Mouse (Mus musculus) cerebellum, adult 2 months (tissue): ENCODE results near the gene Spsb3. TPM values are rescaled to one million over a fixed set of nuclear protein-coding genes. Genes with fewer than 3 reads are reported as not detected.
A peak's percentile ranks its signal among the peaks of the same experiment; 100 is the strongest.

Experiments used
- DNase-seq, 2 experiments: peaks; one replicate each; pipeline ENCODE4 v3.0.0; 2021
- H3K27ac ChIP-seq: fragments of 200-500 bp; 2 replicates; pipeline ENCODE4 v1.5.1; 2012; ENCODE audit warnings: low read length, control low read depth, inconsistent platforms; ENCODE audit not compliant: insufficient read depth
- H3K27me3 ChIP-seq: fragments of 200-500 bp; 2 replicates; pipeline ENCODE4 v1.6.1; 2012; ENCODE audit warnings: inconsistent platforms, mild to moderate bottlenecking, low read length, moderate library complexity; ENCODE audit not compliant: control insufficient read depth, insufficient read depth
- H3K4me1 ChIP-seq: fragments of 200-500 bp; 2 replicates; pipeline ENCODE4 v1.6.1; 2011; ENCODE audit warnings: low read length; ENCODE audit not compliant: control insufficient read depth, insufficient read depth
- H3K4me3 ChIP-seq: fragments of 200-500 bp; replicated peaks from 2 replicates; pipeline ENCODE3; 2011; ENCODE audit warnings: mild to moderate bottlenecking, low read depth, low read length, control low read depth; ENCODE audit not compliant: insufficient read depth
- CTCF ChIP-seq: fragments of 200-500 bp; IDR thresholded peaks from 2 replicates; pipeline ENCODE4 v1.5.1; 2011; ENCODE audit warnings: low read depth, mild to moderate bottlenecking, control low read depth, low read length, moderate library complexity, borderline replicate concordance; ENCODE audit not compliant: insufficient read depth
- POLR2A ChIP-seq: fragments of 200-500 bp; IDR thresholded peaks from 2 replicates; pipeline ENCODE4 v1.6.1; 2011; ENCODE audit warnings: low read length, control low read depth, borderline replicate concordance; ENCODE audit not compliant: insufficient read depth
- WGBS: fragments of 180-500 bp; shearing (Covaris S2); methylation state at CpG from one replicate; pipeline ENCODE4 v1.1.7; 2018; 5-methylcytosine and 5-hydroxymethylcytosine counted together
- polyA plus RNA-seq: library from polyadenylated mRNA; depleted of rRNA; stranded (reverse); fragments of >200 nt; gene quantifications from 2 replicates; pipeline ENCODE4 v1.2.3, GENCODE M21; 2012; rRNA removed

Gene Spsb3
- polyA plus RNA-seq, 1 experiment, result 124 TPM

- no peak overlapping the region for H3K4me3 ChIP-seq
- no peak for TF ChIP-seq POLR2A
- no peak for TF ChIP-seq CTCF
- no peak for DNase-seq
- 22% methylated on average over 4 of the region's 4 CpGs for WGBS
- H3K27me3 ChIP-seq, result no peaks in the 10 kb centered on the region
- H3K27ac ChIP-seq, result no peak overlapping the region
- H3K4me1 ChIP-seq, result peaks cover 11% of the 10 kb centered on the region; the same call in 1 of the 2 replicates
These were observed 46.7 kb downstream of the Spsb3 start for GRCm38 (mm10) chr17:24933163-24933562.

GRCm38 (mm10) chr17:24934926-24935325 lies 48.5 kb downstream of the Spsb3 start:
- WGBS, result 50% methylated on average over 4 of the region's 4 CpGs
- H3K27ac ChIP-seq, result no peak overlapping the region
- peak overlapping the region; percentile 54 for H3K4me3 ChIP-seq
- no peaks in the 10 kb centered on the region for H3K27me3 ChIP-seq
- DNase-seq, result no peak
- TF ChIP-seq CTCF (no peak), POLR2A (no peak)
- H3K4me1 ChIP-seq, result peaks cover 11% of the 10 kb centered on the region; the same call in 1 of the 2 replicates

- H3K4me1 ChIP-seq, result peaks cover 11% of the 10 kb centered on the region; the same call in 1 of the 2 replicates
- TF ChIP-seq POLR2A, result no peak
- TF ChIP-seq CTCF, result no peak
- no peaks in the 10 kb centered on the region for H3K27me3 ChIP-seq
- DNase-seq, result no peak
- peak overlapping the region; percentile 15; the same call in 1 of the 2 replicates for H3K27ac ChIP-seq
- H3K4me3 ChIP-seq, result peak overlapping the region; percentile 54
These were observed 49.2 kb downstream of the Spsb3 start for GRCm38 (mm10) chr17:24935666-24936065.

- under 1% methylated on average over 78 of the region's 78 CpGs for WGBS
- H3K4me3 ChIP-seq, result peak within 1 kb of the TSS; percentile 93
- TF ChIP-seq POLR2A, result peak; percentile 97; the same call in 1 of the 2 replicates
- TF ChIP-seq CTCF, result peak; percentile 7; the same call in 1 of the 2 replicates
These were observed 50.1 kb downstream of the Spsb3 start, which contains the start of gene Mapk8ip3 for GRCm38 (mm10) chr17:24936259-24937237. TSS of gene Mapk8ip3 (minus strand) at chr17:24936977.

GRCm38 (mm10) chr17:24937266-24937665 lies 50.8 kb downstream of the Spsb3 start:
- TF ChIP-seq POLR2A (no peak), CTCF (0 out of 2 replicates have a peak, but pooled peaks have one; percentile 2)
- Histone ChIP-seq H3K27me3 (no peaks in the 10 kb centered on the region), H3K4me3 (peak overlapping the region; percentile 93), H3K4me1 (peaks cover 9% of the 10 kb centered on the region; the same call in 1 of the 2 replicates), H3K27ac (peak overlapping the region; percentile 97)
- WGBS, result 39% methylated on average over 6 of the region's 6 CpGs
- no peak for DNase-seq

More at GRCm38 (mm10) chr17:24936259-24937237, 50.1 kb downstream of the Spsb3 start, which contains the start of gene Mapk8ip3:
- Histone ChIP-seq H3K4me1 (peaks cover 11% of the 10 kb centered on the region; the same call in 1 of the 2 replicates), H3K27ac (peak within 1 kb of the TSS; percentile 97), H3K27me3 (no peaks in the 10 kb centered on the region)
- DNase-seq, result peak; percentile 96

Other genes starting within 250 kb of the Spsb3 start
- gene Slc9a3r2, start 236.3 kb upstream of the Spsb3 start, polyA plus RNA-seq, result 140 and 146 TPM in 2 replicates
- gene Npw, start 228.2 kb upstream of the Spsb3 start, polyA plus RNA-seq, result not detected in 2 replicates
- gene Zfp598, start 217.0 kb upstream of the Spsb3 start, polyA plus RNA-seq, result 92.6 and 98.6 TPM in 2 replicates
- 130 and 132 TPM in 2 replicates for gene Syngr3, start 196.7 kb upstream of the Spsb3 start, polyA plus RNA-seq
- gene Gfer, start 190.5 kb upstream of the Spsb3 start, polyA plus RNA-seq, result 26.7 and 30.9 TPM in 2 replicates
- 7.3 and 7.4 TPM in 2 replicates for gene Noxo1, start 190.4 kb upstream of the Spsb3 start, polyA plus RNA-seq
- 60.6 and 62.4 TPM in 2 replicates for gene Tbl3, start 179.0 kb upstream of the Spsb3 start, polyA plus RNA-seq
- 0.18 and 0.57 TPM in 2 replicates for gene Rnf151, start 168.6 kb upstream of the Spsb3 start, polyA plus RNA-seq
- 577 and 621 TPM in 2 replicates for gene Rps2, start 168.5 kb upstream of the Spsb3 start, polyA plus RNA-seq
- gene Ndufb10, start 162.2 kb upstream of the Spsb3 start, polyA plus RNA-seq, result 548 and 613 TPM in 2 replicates
- 0.67 and 0.70 TPM in 2 replicates for gene Rpl3l, start 158.8 kb upstream of the Spsb3 start, polyA plus RNA-seq
- 63.3 and 66.8 TPM in 2 replicates for gene Msrb1, start 150.0 kb upstream of the Spsb3 start, polyA plus RNA-seq
- gene Hs3st6, start 133.7 kb upstream of the Spsb3 start, polyA plus RNA-seq, result 0.80 and 1.0 TPM in 2 replicates
- gene Meiob, start 82.4 kb upstream of the Spsb3 start, polyA plus RNA-seq, result not detected in 2 replicates
- 195 and 209 TPM in 2 replicates for gene Hagh, start 46.5 kb upstream of the Spsb3 start, polyA plus RNA-seq
- 31.1 and 33.4 TPM in 2 replicates for gene Fahd1, start 36.3 kb upstream of the Spsb3 start, polyA plus RNA-seq
- 0.11 and 0.27 TPM in 2 replicates for gene Igfals, start 20.6 kb upstream of the Spsb3 start, polyA plus RNA-seq
- 36.4 and 39.0 TPM in 2 replicates for gene Nubp2, start 294 bp upstream of the Spsb3 start, polyA plus RNA-seq
- 57.3 and 62.7 TPM in 2 replicates for gene Eme2, start 8.4 kb downstream of the Spsb3 start, polyA plus RNA-seq
- 147 and 149 TPM in 2 replicates for gene Mrps34, start 8.5 kb downstream of the Spsb3 start, polyA plus RNA-seq
- 99.0 and 109 TPM in 2 replicates for gene Nme3, start 9.9 kb downstream of the Spsb3 start, polyA plus RNA-seq
- gene Mapk8ip3, start 50.3 kb downstream of the Spsb3 start, polyA plus RNA-seq, result 358 and 363 TPM in 2 replicates
- 10.6 and 12.3 TPM in 2 replicates for gene Jpt2, start 74.0 kb downstream of the Spsb3 start, polyA plus RNA-seq
- 19.8 and 21.3 TPM in 2 replicates for gene Cramp1l, start 129.1 kb downstream of the Spsb3 start, polyA plus RNA-seq
- gene Ift140, start 129.4 kb downstream of the Spsb3 start, polyA plus RNA-seq, result 18.0 and 19.2 TPM in 2 replicates
- 20.4 and 22.8 TPM in 2 replicates for gene Tmem204, start 196.9 kb downstream of the Spsb3 start, polyA plus RNA-seq
- gene Telo2, start 229.3 kb downstream of the Spsb3 start, polyA plus RNA-seq, result 39.5 and 43.7 TPM in 2 replicates
- gene Ptx4, start 234.1 kb downstream of the Spsb3 start, polyA plus RNA-seq, result 0.11 TPM in 1 of 2 replicates, not detected in the other
- 50.3 and 52.7 TPM in 2 replicates for gene Clcn7, start 246.7 kb downstream of the Spsb3 start, polyA plus RNA-seq